ENCODE assay signal across 20 mouse cellular contexts in genomic region chr12:48959289-48960005, GRCm38 (mm10).
DNase-seq lines count a peak whose midpoint lies in the region; ATAC-seq lines count a peak whose summit lies in the region.
"Had no signal": no experiment of that assay in that cellular context is flagged by ENCODE, and none has a peak within 500 bp of the region (broad histone marks: within the 10 kb centered on the region; RNA-seq: fewer than 3 reads in every experiment).

No protein-coding gene starts in this region.

- intact Hi-C loops in gastrocnemius, postnatal 14 days (cut with DNase I; ENCODE audit: low total_unique reads) = no loop called here

- no peak overlapping the region for H3K4me2 ChIP-seq in forebrain, embryonic 12.5 days
- peak overlapping the region; percentile 17; the same call in 1 of the 2 replicates for H3K4me2 ChIP-seq in forebrain, embryonic 15.5 days (replicated peaks)
- peak overlapping the region; percentile 10 for H3K4me2 ChIP-seq in midbrain, embryonic 12.5 days (replicated peaks)
- H3K4me2 ChIP-seq in neural tube, embryonic 14.5 days (ENCODE audit: low read depth, low read length) = no peak overlapping the region
- H3K4me2 ChIP-seq: liver, embryonic 15.5 days had no signal

- 28% methylated on average over 6 of the region's 6 CpGs for WGBS in forebrain, embryonic 12.5 days
- 77% methylated on average over 6 of the region's 6 CpGs for WGBS in forebrain, embryonic 10.5 days
- 16% methylated on average over 6 of the region's 6 CpGs for WGBS in forebrain, embryonic 15.5 days
- WGBS in midbrain, embryonic 12.5 days = 37% methylated on average over 6 of the region's 6 CpGs
- 19% methylated on average over 6 of the region's 6 CpGs for WGBS in neural tube, embryonic 14.5 days

- H3K9ac ChIP-seq in forebrain, embryonic 12.5 days = no peak overlapping the region
- H3K9ac ChIP-seq in forebrain, embryonic 15.5 days (replicated peaks) = no peak overlapping the region
- H3K9ac ChIP-seq in midbrain, embryonic 12.5 days (replicated peaks) = no peak overlapping the region
- H3K9ac ChIP-seq in neural tube, embryonic 14.5 days (replicated peaks; ENCODE audit: low read depth, low read length) = no peak overlapping the region
- H3K9ac ChIP-seq: liver, embryonic 15.5 days had no signal

- peaks cover 3% of the 10 kb centered on the region; the same call in 1 of the 2 replicates for H3K4me1 ChIP-seq in forebrain, embryonic 12.5 days
- no peaks in the 10 kb centered on the region; the same call in 1 of the 2 replicates for H3K4me1 ChIP-seq in forebrain, embryonic 10.5 days
- peaks cover 8% of the 10 kb centered on the region for H3K4me1 ChIP-seq in forebrain, embryonic 15.5 days
- no peaks in the 10 kb centered on the region for H3K4me1 ChIP-seq in midbrain, embryonic 12.5 days
- peaks cover 4% of the 10 kb centered on the region; the same call in 1 of the 2 replicates for H3K4me1 ChIP-seq in neural tube, embryonic 14.5 days (ENCODE audit: control insufficient read depth, insufficient read depth, low read length)
- H3K4me1 ChIP-seq: heart, embryonic 10.5 days; liver, embryonic 15.5 days; megakaryocyte, embryonic 14.5 days had no signal

- H3K9me3 ChIP-seq in forebrain, embryonic 12.5 days = no peaks in the 10 kb centered on the region
- no peaks in the 10 kb centered on the region for H3K9me3 ChIP-seq in forebrain, embryonic 10.5 days
- no peaks in the 10 kb centered on the region for H3K9me3 ChIP-seq in forebrain, embryonic 15.5 days
- H3K9me3 ChIP-seq in midbrain, embryonic 12.5 days = no peaks in the 10 kb centered on the region
- no peaks in the 10 kb centered on the region for H3K9me3 ChIP-seq in neural tube, embryonic 14.5 days (ENCODE audit: control insufficient read depth, low read length)
- H3K9me3 ChIP-seq: heart, embryonic 10.5 days; liver, embryonic 15.5 days; megakaryocyte, embryonic 14.5 days had no signal

- DNase-seq in forebrain, embryonic 10.5 days (ENCODE audit: extremely low spot score, low spot score) = no peak
- DNase-seq in gastrocnemius, postnatal 14 days = no peak
- DNase-seq in kidney, postnatal 25 days = no peak
- no peak for DNase-seq in gastrocnemius, postnatal 25 days
- DNase-seq: adrenal gland, postnatal 10 days; heart, postnatal 10 days; kidney, adult 9 months; kidney, postnatal 4 days; right cerebral cortex, postnatal 14 days; thymus, postnatal 4 days had no signal

- H3K27me3 ChIP-seq in forebrain, embryonic 12.5 days = no peaks in the 10 kb centered on the region
- no peaks in the 10 kb centered on the region for H3K27me3 ChIP-seq in forebrain, embryonic 10.5 days (ENCODE audit: poor library complexity, severe bottlenecking)
- H3K27me3 ChIP-seq in forebrain, embryonic 15.5 days = no peaks in the 10 kb centered on the region
- no peaks in the 10 kb centered on the region for H3K27me3 ChIP-seq in midbrain, embryonic 12.5 days
- H3K27me3 ChIP-seq in neural tube, embryonic 14.5 days (ENCODE audit: control insufficient read depth, insufficient read depth, low read length) = no peaks in the 10 kb centered on the region
- H3K27me3 ChIP-seq: liver, embryonic 15.5 days; megakaryocyte, embryonic 14.5 days had no signal

- H3K36me3 ChIP-seq in forebrain, embryonic 12.5 days (replicated peaks) = no peaks in the 10 kb centered on the region
- H3K36me3 ChIP-seq in forebrain, embryonic 10.5 days (replicated peaks) = no peaks in the 10 kb centered on the region
- H3K36me3 ChIP-seq in forebrain, embryonic 15.5 days = no peaks in the 10 kb centered on the region
- H3K36me3 ChIP-seq in midbrain, embryonic 12.5 days = no peaks in the 10 kb centered on the region
- no peaks in the 10 kb centered on the region for H3K36me3 ChIP-seq in neural tube, embryonic 14.5 days (ENCODE audit: control insufficient read depth, insufficient read depth, low read length)
- H3K36me3 ChIP-seq: heart, embryonic 10.5 days; liver, embryonic 15.5 days had no signal

- ATAC-seq in forebrain, embryonic 12.5 days (ENCODE audit: low FRiP score) = peak; percentile 89
- ATAC-seq in forebrain, embryonic 15.5 days (replicated peaks) = peak; percentile 89
- ATAC-seq in midbrain, embryonic 12.5 days (ENCODE audit: low FRiP score, low read depth) = peak; percentile 93
- ATAC-seq in neural tube, embryonic 14.5 days (ENCODE audit: low read depth) = peak; percentile 77
- ATAC-seq: inflammation-experienced regulatory T-cells, adult 6 months; lung, postnatal 0 days had no signal

- H3K4me3 ChIP-seq in forebrain, embryonic 12.5 days (replicated peaks) = no peak overlapping the region
- H3K4me3 ChIP-seq in forebrain, embryonic 10.5 days = no peak overlapping the region
- H3K4me3 ChIP-seq in forebrain, embryonic 15.5 days = no peak overlapping the region
- no peak overlapping the region for H3K4me3 ChIP-seq in midbrain, embryonic 12.5 days
- H3K4me3 ChIP-seq in neural tube, embryonic 14.5 days (ENCODE audit: low read depth, low read length) = no peak overlapping the region
- H3K4me3 ChIP-seq: heart, embryonic 10.5 days; liver, embryonic 15.5 days; megakaryocyte, embryonic 14.5 days had no signal

- H3K27ac ChIP-seq in forebrain, embryonic 12.5 days = no peak overlapping the region
- no peak overlapping the region for H3K27ac ChIP-seq in forebrain, embryonic 10.5 days
- H3K27ac ChIP-seq in forebrain, embryonic 15.5 days (replicated peaks) = peak overlapping the region; percentile 34; the same call in 1 of the 2 replicates
- peak overlapping the region; percentile 82 for H3K27ac ChIP-seq in midbrain, embryonic 12.5 days (replicated peaks)
- peak overlapping the region; percentile 60 for H3K27ac ChIP-seq in neural tube, embryonic 14.5 days (ENCODE audit: low read depth, low read length)
- H3K27ac ChIP-seq: heart, embryonic 10.5 days; liver, embryonic 15.5 days; stomach, postnatal 0 days had no signal

Comparison
In these comparisons a context has a peak if more than half of its experiments do, and no peak if none do; other contexts are left out.
1. H3K27ac ChIP-seq: peak in forebrain, embryonic 15.5 days (single experiment), midbrain, embryonic 12.5 days (single experiment) and neural tube, embryonic 14.5 days (single experiment); none in forebrain, embryonic 12.5 days (single experiment) and forebrain, embryonic 10.5 days (single experiment).
2. H3K4me2 ChIP-seq: peak in forebrain, embryonic 15.5 days (single experiment) and midbrain, embryonic 12.5 days (single experiment); none in forebrain, embryonic 12.5 days (single experiment) and neural tube, embryonic 14.5 days (single experiment).
3. Peak in every context shown above with its lines, with median percentiles within 50 percentile points of each other: ATAC-seq.